Mouse (Mus musculus) neutrophil, adult 5-6 weeks (primary cell): ENCODE results near the gene Srbd1. TPM values are rescaled to one million over a fixed set of nuclear protein-coding genes. Genes with fewer than 3 reads are reported as not detected.

Experiments
- ATAC-seq: fragments of 151-379, 151-347 bp; 2 replicates; pipeline ENCODE4 v1.8.0; 2017; ENCODE audit warnings: mild to moderate bottlenecking, moderate TSS enrichment; ENCODE audit not compliant: insufficient number of reproducible peaks, poor library complexity, low FRiP score, severe bottlenecking; ENCODE audit errors: extremely low read depth
- total RNA-seq: library from RNA; stranded (forward); fragments of 200-1000 nt; gene quantifications from 2 replicates; pipeline ENCODE4 v1.2.3, GENCODE M21; 2017

The Srbd1 gene
- total RNA-seq, 1 experiment from 2014 or later, result 18.3 TPM

DNA sequence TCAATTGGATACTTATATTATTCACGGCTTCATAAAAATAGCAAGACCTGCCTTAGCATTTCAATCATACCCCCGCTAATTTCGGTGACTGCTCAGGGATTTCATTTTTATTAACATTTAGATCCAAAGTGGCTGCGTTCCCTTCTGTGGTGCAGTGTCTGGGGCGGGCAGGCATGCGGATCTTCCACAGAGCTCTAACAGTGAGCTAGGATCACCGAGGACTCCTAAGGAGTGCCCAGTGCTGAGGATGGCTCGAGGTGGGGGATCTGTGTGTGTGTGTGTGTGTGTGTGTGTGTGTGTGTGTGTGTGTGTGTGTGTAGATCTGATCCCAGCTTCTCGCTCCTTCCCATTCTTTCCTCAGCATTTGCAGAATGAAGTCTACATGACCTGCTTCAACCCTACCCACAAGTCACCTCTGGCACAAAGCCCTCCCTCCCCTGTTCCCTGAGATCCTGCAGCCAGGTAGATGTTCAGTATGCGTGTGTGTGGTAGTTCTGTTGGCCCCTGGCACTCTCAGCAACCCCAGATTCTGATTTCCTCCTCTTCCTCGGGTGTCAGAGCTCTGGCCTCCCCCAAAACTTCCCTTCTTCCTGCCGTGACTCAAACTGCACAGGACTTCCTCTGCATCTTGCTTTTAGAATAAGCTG lies 200.9 kb downstream of the Srbd1 start:
- no peak for ATAC-seq

DNA sequence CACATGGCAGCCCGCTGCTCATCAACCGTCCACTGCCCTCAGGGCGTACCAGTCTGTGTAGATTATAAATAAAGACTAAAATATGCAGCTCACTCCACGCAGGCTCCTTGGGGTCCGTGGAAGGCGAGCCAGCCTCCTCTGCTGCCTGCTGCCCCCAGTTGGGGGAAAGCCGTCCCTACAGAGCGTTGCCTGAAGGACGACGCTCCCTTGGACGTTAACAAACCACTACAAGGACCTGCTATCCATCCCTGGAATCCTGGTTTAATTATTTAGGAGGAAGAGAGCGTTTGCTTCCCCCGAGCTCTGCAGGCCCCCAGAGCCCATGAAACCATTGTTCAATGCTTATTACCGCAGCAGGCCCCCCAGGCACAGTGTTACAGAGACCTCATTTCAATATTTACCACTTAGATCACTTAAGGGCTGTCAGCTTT lies 201.4 kb downstream of the Srbd1 start:
- ATAC-seq, result no peak

DNA sequence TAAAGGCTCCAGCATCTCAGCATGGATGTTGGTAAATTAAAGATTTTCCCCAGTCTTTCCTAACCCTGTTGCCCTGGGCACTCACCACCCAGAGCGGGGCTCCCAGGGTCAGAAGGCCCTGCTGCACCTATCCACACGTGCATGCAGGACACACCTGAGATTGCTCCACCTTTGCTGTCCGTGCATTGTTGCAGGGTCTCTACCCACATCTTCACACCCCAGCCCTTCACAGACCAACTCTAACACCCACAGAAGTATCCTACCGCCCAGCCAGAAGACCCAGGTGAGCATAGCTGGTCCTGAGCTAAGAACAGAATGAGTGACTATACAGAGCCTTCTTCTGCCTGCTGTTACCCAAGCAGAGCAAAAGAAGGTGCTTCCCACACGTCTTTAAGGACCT lies 201.9 kb downstream of the Srbd1 start:
- no peak for ATAC-seq

DNA sequence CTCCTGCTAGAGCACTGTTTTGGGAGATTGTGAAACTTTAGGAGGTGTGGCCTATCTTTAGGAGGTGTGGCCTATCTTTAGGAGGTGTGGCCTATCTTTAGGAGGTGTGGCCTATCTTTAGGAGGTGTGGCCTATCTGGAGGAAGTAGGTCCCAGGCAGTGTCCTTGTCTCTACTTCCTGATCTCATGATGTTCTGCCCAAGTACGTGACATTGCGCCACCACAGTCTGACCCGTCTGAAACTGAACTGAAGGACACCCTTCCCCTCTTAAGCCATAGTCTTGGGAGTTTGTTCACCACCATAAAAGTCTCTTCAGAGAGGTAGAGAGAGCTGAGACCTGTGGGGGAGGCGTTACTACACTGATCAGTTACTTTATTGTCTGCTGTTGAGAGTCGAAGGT lies 202.9 kb downstream of the Srbd1 start:
- ATAC-seq, result no peak

DNA sequence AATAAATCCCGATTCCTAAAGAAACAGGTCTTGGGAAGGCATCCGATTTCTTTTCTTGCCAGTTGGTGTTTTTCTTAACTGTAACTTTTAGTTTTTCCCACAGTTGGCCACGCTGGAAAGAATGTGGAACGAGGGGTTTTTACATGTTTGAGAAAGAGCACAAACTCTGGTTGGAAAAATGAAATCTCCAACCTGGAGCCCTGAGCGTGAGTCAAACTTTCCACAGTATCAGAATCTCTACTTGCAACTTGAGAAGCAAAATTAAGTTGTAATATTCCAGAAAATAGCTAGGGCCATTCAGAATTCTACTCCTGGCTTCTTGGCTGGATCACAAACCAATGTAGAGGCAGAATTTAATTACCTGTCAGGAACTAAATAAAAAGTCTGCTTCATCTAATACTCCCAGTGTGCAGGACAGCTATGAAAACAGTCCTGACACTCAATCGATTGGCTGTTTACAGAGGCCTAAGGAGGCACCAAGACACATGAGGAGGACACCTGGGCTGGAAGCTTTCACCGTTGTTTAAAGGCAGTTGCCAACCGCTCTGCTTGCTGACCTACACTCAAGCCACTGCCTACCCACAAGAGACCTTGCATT lies 203.7 kb downstream of the Srbd1 start:
- no peak for ATAC-seq

DNA sequence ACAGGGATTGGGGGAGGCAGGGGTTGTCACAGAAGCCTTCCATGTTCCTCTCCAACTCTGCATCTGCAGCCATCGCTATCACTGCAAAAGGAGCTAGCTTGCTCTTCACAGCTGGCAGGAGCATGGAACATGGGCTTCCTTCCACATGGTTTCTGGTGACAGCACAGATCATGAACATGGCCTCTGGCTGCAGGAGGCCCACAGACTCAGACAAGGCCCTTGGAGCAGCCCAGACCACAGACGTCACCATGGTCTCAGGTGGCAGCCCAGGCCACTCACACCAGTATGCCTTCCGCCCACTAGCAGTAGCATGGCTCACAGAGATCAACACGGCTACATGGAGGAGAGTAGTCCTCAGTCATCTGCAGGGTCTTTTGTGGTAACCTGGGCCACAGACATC lies 207.8 kb downstream of the Srbd1 start:
- no peak for ATAC-seq

DNA sequence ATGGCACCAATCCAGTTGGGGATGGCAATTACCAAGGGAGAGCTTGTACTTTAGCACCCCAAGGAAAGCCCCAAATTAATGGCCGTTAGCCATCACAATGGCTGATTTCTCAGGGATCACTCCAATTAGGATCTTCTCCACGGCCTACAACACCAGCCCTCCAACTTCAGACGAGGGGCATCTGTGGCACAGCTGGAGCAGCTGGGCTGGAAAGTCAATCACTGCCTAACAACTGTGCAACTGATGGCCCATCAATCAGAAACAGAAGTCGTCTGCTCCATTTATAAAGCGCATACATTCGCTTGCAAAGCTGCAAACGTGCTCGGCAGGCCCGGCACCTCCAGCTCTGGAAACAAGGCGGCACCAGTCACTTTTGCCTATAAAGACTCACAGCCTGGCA lies 209.7 kb downstream of the Srbd1 start:
- ATAC-seq, result no peak

Other genes with a start within 250 kb of the Srbd1 start
- gene Prkce, start 22.6 kb upstream of the Srbd1 start, total RNA-seq, result 32.1 and 42.5 TPM in 2 replicates